Mouse (Mus musculus): ENCODE data around the gene Fat3.

The Fat3 gene

GRCm38 (mm10) chr9:16501186-16501711, at the start of gene Fat3:
Gene Fat3, minus strand, starts transcription at chr9:16501285.
- DNase-seq (ENCODE audit: low read depth, low spot score) = peak; percentile 65

- DNase-seq (ENCODE audit: low read depth, low spot score) = no peak
Observed at GRCm38 (mm10) chr9:16532884-16533283, 31.8 kb upstream of the Fat3 start.

GRCm38 (mm10) chr9:16517543-16517942, 16.5 kb upstream of the Fat3 start:
- DNase-seq (ENCODE audit: low read depth, low spot score) = peak; percentile 3

GRCm38 (mm10) chr9:16512005-16512404, 10.9 kb upstream of the Fat3 start:
- no peak for DNase-seq (ENCODE audit: low read depth, low spot score)

GRCm38 (mm10) chr9:16503776-16504175, 2.7 kb upstream of the Fat3 start:
- DNase-seq (ENCODE audit: low read depth, low spot score) = no peak

GRCm38 (mm10) chr9:16502673-16503343, 1.7 kb upstream of the Fat3 start:
- peak; percentile 46 for DNase-seq (ENCODE audit: low read depth, low spot score)

- DNase-seq (ENCODE audit: low read depth, low spot score) = peak; percentile 77
Observed at GRCm38 (mm10) chr9:16501990-16502672, 1.0 kb upstream of the Fat3 start.

GRCm38 (mm10) chr9:16500382-16501185, 501 bp downstream of the Fat3 start:
- DNase-seq (ENCODE audit: low read depth, low spot score) = peak; percentile 62

GRCm38 (mm10) chr9:16499621-16500381, 1.3 kb downstream of the Fat3 start:
- DNase-seq (ENCODE audit: low read depth, low spot score) = peak; percentile 17

- peak; percentile 11 for DNase-seq (ENCODE audit: low read depth, low spot score)
Observed at GRCm38 (mm10) chr9:16498876-16499275, 2.2 kb downstream of the Fat3 start.

GRCm38 (mm10) chr9:16497361-16497760, 3.7 kb downstream of the Fat3 start:
- DNase-seq (ENCODE audit: low read depth, low spot score) = no peak

- no peak for DNase-seq (ENCODE audit: low read depth, low spot score)
Observed at GRCm38 (mm10) chr9:16496331-16496730, 4.8 kb downstream of the Fat3 start.

GRCm38 (mm10) chr9:16489661-16490060, 11.4 kb downstream of the Fat3 start:
- DNase-seq (ENCODE audit: low read depth, low spot score) = no peak

GRCm38 (mm10) chr9:16487565-16487964, 13.5 kb downstream of the Fat3 start:
- DNase-seq (ENCODE audit: low read depth, low spot score) = no peak

- DNase-seq (ENCODE audit: low read depth, low spot score) = no peak
Observed at GRCm38 (mm10) chr9:16486229-16486628, 14.9 kb downstream of the Fat3 start.

GRCm38 (mm10) chr9:16485173-16485572, 15.9 kb downstream of the Fat3 start:
- no peak for DNase-seq (ENCODE audit: low read depth, low spot score)

- no peak for DNase-seq (ENCODE audit: low read depth, low spot score)
Observed at GRCm38 (mm10) chr9:16484765-16485164, 16.3 kb downstream of the Fat3 start.

GRCm38 (mm10) chr9:16461491-16461890, 39.6 kb downstream of the Fat3 start:
- DNase-seq (ENCODE audit: low read depth, low spot score) = no peak

GRCm38 (mm10) chr9:16460591-16460990, 40.5 kb downstream of the Fat3 start:
- DNase-seq (ENCODE audit: low read depth, low spot score) = no peak

- no peak for DNase-seq (ENCODE audit: low read depth, low spot score)
Observed at GRCm38 (mm10) chr9:16441930-16442329, 59.2 kb downstream of the Fat3 start.

- DNase-seq (ENCODE audit: low read depth, low spot score) = no peak
Observed at GRCm38 (mm10) chr9:16440638-16441037, 60.4 kb downstream of the Fat3 start.
